Mouse (Mus musculus) hindbrain, embryonic 15.5 days (tissue): ENCODE measurements around the gene Col1a2. TPM values are rescaled to one million over a fixed set of nuclear protein-coding genes. Genes with fewer than 3 reads are reported as not detected.

ENCODE experiments used
- polyA plus RNA-seq: library from polyadenylated mRNA; unstranded; fragments of >200 nt; fragmentation: Nextera tagmentation; extraction: Ambion mirVana; gene quantifications from 2 replicates; pipeline ENCODE4 v1.2.1, GENCODE M21; 2015

The Col1a2 gene
- polyA plus RNA-seq, 1 experiment from 2014 or later = 118 TPM

Other genes starting within 250 kb of the Col1a2 start
- gene Casd1, start 96.0 kb downstream of the Col1a2 start, polyA plus RNA-seq = 43.2 and 44.6 TPM in 2 replicates
- 57.6 and 60.8 TPM in 2 replicates for gene Sgce, start 242.4 kb downstream of the Col1a2 start, polyA plus RNA-seq
- gene Peg10, start 242.5 kb downstream of the Col1a2 start, polyA plus RNA-seq = 6.6 and 7.0 TPM in 2 replicates